Mouse (Mus musculus) cortical plate, adult 2 months (tissue): ENCODE data around the gene Cracr2a.

Source experiments
- CTCF ChIP-seq: fragments of 200-500 bp; IDR thresholded peaks from 2 replicates; pipeline ENCODE4 v1.5.1; 2011; ENCODE audit warnings: mild to moderate bottlenecking, control low read depth, low read length; ENCODE audit not compliant: insufficient read depth; ENCODE audit errors: extremely low read depth
- POLR2A ChIP-seq: fragments of 200-500 bp; IDR thresholded peaks from 2 replicates; pipeline ENCODE4 v1.6.1; 2011; ENCODE audit warnings: mild to moderate bottlenecking, low read length, control low read depth; ENCODE audit not compliant: insufficient read depth; ENCODE audit errors: extremely low read depth

DNA sequence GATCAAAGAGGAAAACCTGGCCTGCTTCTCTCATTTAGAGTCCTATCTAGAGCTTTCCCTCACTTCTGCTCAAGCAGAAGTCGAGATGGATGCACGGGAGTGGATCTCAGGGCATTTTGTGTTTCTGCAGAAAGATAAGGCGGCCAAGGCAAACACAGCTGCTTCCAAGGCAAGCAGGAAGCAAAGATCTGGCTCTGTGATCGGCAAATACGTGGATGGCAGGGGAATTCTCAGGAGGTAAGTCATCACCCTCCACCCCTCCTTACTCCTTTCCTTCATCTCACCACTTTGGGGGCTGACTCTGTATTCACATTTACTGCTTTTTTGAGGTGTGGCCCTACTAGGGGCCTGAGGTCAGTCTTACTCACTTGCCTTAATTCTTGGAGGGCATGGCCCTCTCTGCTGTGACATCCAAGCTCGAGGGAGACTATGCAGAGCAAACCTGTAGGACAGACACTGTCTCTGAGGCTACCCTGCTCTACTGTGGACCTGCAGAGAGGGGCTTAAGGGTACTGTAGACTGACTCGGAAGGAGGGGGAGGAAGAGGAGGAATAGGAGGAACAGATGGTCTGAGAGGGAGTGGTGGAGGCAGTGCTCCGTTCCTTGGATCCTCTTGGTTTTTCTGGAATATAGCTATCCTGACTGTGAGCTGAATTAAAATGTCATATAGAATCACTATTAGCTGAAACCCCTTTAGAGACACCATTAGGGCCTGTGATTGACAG lies 80.1 kb downstream of the Cracr2a start:
- TF ChIP-seq CTCF: no peak
- TF ChIP-seq POLR2A: no peak
